Mouse (Mus musculus) ovary, postnatal 10 days (tissue): Measurements from ENCODE around the gene Ss18l1.

Source experiments
- DNase-seq: peaks from one replicate; pipeline ENCODE4 v3.0.0; 2022; ENCODE audit warnings: low spot score

Gene Ss18l1

GRCm38 (mm10) chr2:180040406-180040805 is 1.9 kb upstream of the Ss18l1 start:
- no peak for DNase-seq

GRCm38 (mm10) chr2:180041577-180042255 is 593 bp upstream of the Ss18l1 start:
- DNase-seq, result no peak

GRCm38 (mm10) chr2:180042858-180043515 is 678 bp downstream of the Ss18l1 start:
- DNase-seq, result peak; percentile 35

GRCm38 (mm10) chr2:180045283-180045682 is 3.0 kb downstream of the Ss18l1 start:
- no peak for DNase-seq

GRCm38 (mm10) chr2:180047580-180047979 is 5.3 kb downstream of the Ss18l1 start:
- no peak for DNase-seq

- no peak for DNase-seq
Observed at GRCm38 (mm10) chr2:180047980-180048635, 5.8 kb downstream of the Ss18l1 start.

GRCm38 (mm10) chr2:180050986-180051385 is 8.7 kb downstream of the Ss18l1 start:
- peak; percentile 52 for DNase-seq

GRCm38 (mm10) chr2:180051986-180052733 is 9.9 kb downstream of the Ss18l1 start:
- no peak for DNase-seq

GRCm38 (mm10) chr2:180053001-180053400 is 10.7 kb downstream of the Ss18l1 start:
- DNase-seq, result no peak

GRCm38 (mm10) chr2:180063338-180064131 is 21.2 kb downstream of the Ss18l1 start:
- no peak for DNase-seq

GRCm38 (mm10) chr2:180069770-180070480 is 27.6 kb downstream of the Ss18l1 start:
- DNase-seq, result no peak

- DNase-seq, result peak; percentile 93
Observed at GRCm38 (mm10) chr2:180070481-180071453, 28.5 kb downstream of the Ss18l1 start, which contains the start of gene Mtg2. Mtg2 (plus strand) TSS chr2:180070588.

- no peak for DNase-seq
Observed at GRCm38 (mm10) chr2:180071671-180072070, 29.4 kb downstream of the Ss18l1 start.

- DNase-seq, result no peak
Observed at GRCm38 (mm10) chr2:180072886-180073285, 30.6 kb downstream of the Ss18l1 start.

GRCm38 (mm10) chr2:180077622-180078021 is 35.3 kb downstream of the Ss18l1 start:
- no peak for DNase-seq

GRCm38 (mm10) chr2:180080680-180081079 is 38.4 kb downstream of the Ss18l1 start:
- DNase-seq, result no peak

- no peak for DNase-seq
Observed at GRCm38 (mm10) chr2:180083063-180083462, 40.8 kb downstream of the Ss18l1 start.

- DNase-seq, result no peak
Observed at GRCm38 (mm10) chr2:180084565-180084964, 42.3 kb downstream of the Ss18l1 start.

- DNase-seq, result no peak
Observed at GRCm38 (mm10) chr2:180085926-180086636, 43.8 kb downstream of the Ss18l1 start.
